Mouse (Mus musculus) testis, adult 2 months (tissue): ENCODE data around the gene Nr5a2.

Experiments used
- CTCF ChIP-seq: fragments of 200-500 bp; IDR thresholded peaks from 2 replicates; pipeline ENCODE4 v1.5.1; 2012; ENCODE audit warnings: low read depth, mild to moderate bottlenecking, inconsistent platforms, low read length, moderate library complexity; ENCODE audit not compliant: control insufficient read depth, insufficient read depth, insufficient replicate concordance
- POLR2A ChIP-seq: fragments of 200-500 bp; IDR thresholded peaks from 2 replicates; pipeline ENCODE4 v1.6.1; 2012; ENCODE audit warnings: low read depth, mild to moderate bottlenecking, inconsistent platforms, low read length, moderate library complexity; ENCODE audit not compliant: control insufficient read depth

DNA sequence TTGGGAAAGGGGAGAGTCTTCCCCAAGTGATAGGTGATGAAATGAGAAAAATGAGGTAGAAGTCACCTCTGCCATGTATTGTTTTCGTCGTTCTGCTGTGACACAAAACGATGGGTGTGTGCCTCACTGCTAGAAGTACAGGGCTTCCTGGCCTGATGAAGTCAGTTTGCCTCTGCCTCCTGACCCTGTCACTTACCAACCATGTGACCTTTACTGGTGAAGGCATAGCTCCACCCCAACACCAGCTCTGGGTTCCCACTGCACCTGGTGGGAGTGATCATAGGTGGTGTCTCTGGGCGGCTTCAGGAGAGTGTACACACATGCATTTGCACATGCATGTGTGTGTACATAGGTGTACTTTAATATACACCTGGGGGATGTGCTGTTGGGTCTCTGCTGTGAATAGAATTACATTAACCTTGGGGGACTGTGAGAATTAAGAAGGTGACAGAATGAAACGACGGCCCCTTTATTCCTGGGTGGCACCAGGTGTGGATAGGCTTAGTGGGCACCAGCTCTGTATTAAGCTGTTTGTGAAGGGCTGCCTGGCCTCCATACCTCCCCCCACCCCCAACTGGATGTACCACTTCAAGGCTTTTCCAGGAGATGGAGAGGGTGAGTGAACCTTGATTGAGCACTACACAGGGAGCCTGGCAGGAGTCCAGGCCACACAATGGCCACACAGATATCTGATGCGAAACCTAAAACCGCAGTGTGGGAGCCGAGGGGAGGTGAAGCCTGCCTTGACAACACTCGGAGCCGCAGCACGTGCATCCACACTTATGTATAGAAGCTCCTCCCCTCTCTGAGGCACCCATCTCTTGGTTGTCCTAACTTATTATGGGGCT lies 127.7 kb downstream of the Nr5a2 start:
- no peak for TF ChIP-seq CTCF
- TF ChIP-seq POLR2A, result no peak
